Mouse (Mus musculus): Measurements from ENCODE around the gene Impdh1. TPM values are rescaled to one million over a fixed set of nuclear protein-coding genes. Genes with fewer than 3 reads are reported as not detected.
A peak's percentile ranks its signal among the peaks of the same experiment; 100 is the strongest.

Impdh1 gene
- polyA plus RNA-seq, 1 experiment: 52.9 TPM

- 93% methylated on average over 13 of the region's 13 CpGs for WGBS
These were observed 13.1 kb downstream of the Impdh1 start for GRCm38 (mm10) chr6:29203096-29203495.

GRCm38 (mm10) chr6:29201988-29202387 is 14.2 kb downstream of the Impdh1 start:
- Histone ChIP-seq H3K4me3 (replicated peaks; ENCODE audit: insufficient read depth, low read depth, low read length) (no peak overlapping the region), H3K27ac (ENCODE audit: insufficient read depth, low read length) (no peak overlapping the region), H3K4me1 (ENCODE audit: control insufficient read depth, insufficient read depth, low read length) (peaks cover 4% of the 10 kb centered on the region; the same call in 1 of the 2 replicates), H3K27me3 (ENCODE audit: control insufficient read depth, insufficient read depth, low read length) (no peaks in the 10 kb centered on the region)
- 64% methylated on average over 8 of the region's 8 CpGs for WGBS
- TF ChIP-seq CTCF (IDR thresholded peaks at IDR 0.05; ENCODE audit: borderline replicate concordance, insufficient read depth, low read depth, low read length) (no peak), POLR2A (IDR thresholded peaks at IDR 0.05; ENCODE audit: borderline replicate concordance, insufficient read depth, low read length) (no peak)
- no peak for DNase-seq

More at GRCm38 (mm10) chr6:29203096-29203495, 13.1 kb downstream of the Impdh1 start:
- DNase-seq: no peak
- Histone ChIP-seq H3K4me1 (ENCODE audit: control insufficient read depth, insufficient read depth, low read length) (peaks cover 4% of the 10 kb centered on the region; the same call in 1 of the 2 replicates), H3K4me3 (replicated peaks; ENCODE audit: insufficient read depth, low read depth, low read length) (no peak overlapping the region), H3K27ac (ENCODE audit: insufficient read depth, low read length) (no peak overlapping the region), H3K27me3 (ENCODE audit: control insufficient read depth, insufficient read depth, low read length) (no peaks in the 10 kb centered on the region)
- TF ChIP-seq CTCF (IDR thresholded peaks at IDR 0.05; ENCODE audit: borderline replicate concordance, insufficient read depth, low read depth, low read length) (no peak), POLR2A (IDR thresholded peaks at IDR 0.05; ENCODE audit: borderline replicate concordance, insufficient read depth, low read length) (no peak)

- no peak overlapping the region for H3K27ac ChIP-seq (ENCODE audit: insufficient read depth, low read length)
- TF ChIP-seq CTCF (IDR thresholded peaks at IDR 0.05; ENCODE audit: borderline replicate concordance, insufficient read depth, low read depth, low read length): no peak
- no peak for TF ChIP-seq POLR2A (IDR thresholded peaks at IDR 0.05; ENCODE audit: borderline replicate concordance, insufficient read depth, low read length)
- H3K4me3 ChIP-seq (replicated peaks; ENCODE audit: insufficient read depth, low read depth, low read length): no peak overlapping the region
- no peak for DNase-seq
- no peaks in the 10 kb centered on the region for H3K27me3 ChIP-seq (ENCODE audit: control insufficient read depth, insufficient read depth, low read length)
- peaks cover 4% of the 10 kb centered on the region; the same call in 1 of the 2 replicates for H3K4me1 ChIP-seq (ENCODE audit: control insufficient read depth, insufficient read depth, low read length)
- WGBS: 93% methylated on average over 5 of the region's 5 CpGs
These were observed 14.8 kb downstream of the Impdh1 start for GRCm38 (mm10) chr6:29201341-29201740.

- TF ChIP-seq POLR2A (IDR thresholded peaks at IDR 0.05; ENCODE audit: borderline replicate concordance, insufficient read depth, low read length): no peak
- TF ChIP-seq CTCF (IDR thresholded peaks at IDR 0.05; ENCODE audit: borderline replicate concordance, insufficient read depth, low read depth, low read length): no peak
- H3K4me3 ChIP-seq (replicated peaks; ENCODE audit: insufficient read depth, low read depth, low read length): no peak overlapping the region
- WGBS: 39% methylated on average over 3 of the region's 3 CpGs
- DNase-seq: no peak
- H3K27ac ChIP-seq (ENCODE audit: insufficient read depth, low read length): no peak overlapping the region
- H3K27me3 ChIP-seq (ENCODE audit: control insufficient read depth, insufficient read depth, low read length): no peaks in the 10 kb centered on the region
- peaks cover 4% of the 10 kb centered on the region; the same call in 1 of the 2 replicates for H3K4me1 ChIP-seq (ENCODE audit: control insufficient read depth, insufficient read depth, low read length)
These were observed 15.7 kb downstream of the Impdh1 start for GRCm38 (mm10) chr6:29200496-29200895.

DNA sequence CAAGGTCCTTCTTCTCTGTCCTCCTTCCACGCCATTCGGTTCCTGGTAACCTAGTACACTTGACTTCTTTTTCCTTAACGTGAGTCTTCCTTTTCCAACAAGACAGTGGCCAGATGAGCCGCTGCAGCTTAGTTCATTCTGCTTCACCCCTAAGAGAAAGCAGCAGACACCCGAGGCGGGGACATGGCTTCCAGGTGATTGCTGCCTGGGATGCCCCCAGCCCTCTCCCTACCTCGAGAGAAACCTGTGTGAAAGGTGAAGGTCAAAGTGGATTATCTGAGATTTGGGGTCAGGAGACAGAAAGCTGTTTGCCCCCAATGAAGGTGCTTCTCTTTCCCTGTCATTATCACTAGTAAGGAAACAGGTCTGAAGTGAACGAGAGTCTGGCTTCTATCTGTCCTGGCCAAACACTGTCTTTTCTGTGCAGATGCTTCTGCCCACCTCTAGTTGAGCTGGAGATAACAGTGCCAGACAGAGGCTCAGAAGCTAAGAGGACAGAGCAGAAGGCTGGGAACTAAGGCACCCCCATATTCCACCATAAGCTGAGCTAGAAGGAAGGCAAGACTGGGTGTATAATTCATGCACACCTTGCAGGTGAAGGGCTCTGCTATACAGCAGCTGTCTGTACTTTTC is 16.8 kb downstream of the Impdh1 start:
- Histone ChIP-seq H3K27me3 (ENCODE audit: control insufficient read depth, insufficient read depth, low read length) (no peaks in the 10 kb centered on the region), H3K4me3 (replicated peaks; ENCODE audit: insufficient read depth, low read depth, low read length) (no peak overlapping the region), H3K27ac (ENCODE audit: insufficient read depth, low read length) (no peak overlapping the region), H3K4me1 (ENCODE audit: control insufficient read depth, insufficient read depth, low read length) (peaks cover 4% of the 10 kb centered on the region; the same call in 1 of the 2 replicates)
- TF ChIP-seq CTCF (IDR thresholded peaks at IDR 0.05; ENCODE audit: borderline replicate concordance, insufficient read depth, low read depth, low read length): no peak
- no peak for TF ChIP-seq POLR2A (IDR thresholded peaks at IDR 0.05; ENCODE audit: borderline replicate concordance, insufficient read depth, low read length)
- DNase-seq: no peak
- WGBS: 50% methylated on average over 8 of the region's 8 CpGs

DNA sequence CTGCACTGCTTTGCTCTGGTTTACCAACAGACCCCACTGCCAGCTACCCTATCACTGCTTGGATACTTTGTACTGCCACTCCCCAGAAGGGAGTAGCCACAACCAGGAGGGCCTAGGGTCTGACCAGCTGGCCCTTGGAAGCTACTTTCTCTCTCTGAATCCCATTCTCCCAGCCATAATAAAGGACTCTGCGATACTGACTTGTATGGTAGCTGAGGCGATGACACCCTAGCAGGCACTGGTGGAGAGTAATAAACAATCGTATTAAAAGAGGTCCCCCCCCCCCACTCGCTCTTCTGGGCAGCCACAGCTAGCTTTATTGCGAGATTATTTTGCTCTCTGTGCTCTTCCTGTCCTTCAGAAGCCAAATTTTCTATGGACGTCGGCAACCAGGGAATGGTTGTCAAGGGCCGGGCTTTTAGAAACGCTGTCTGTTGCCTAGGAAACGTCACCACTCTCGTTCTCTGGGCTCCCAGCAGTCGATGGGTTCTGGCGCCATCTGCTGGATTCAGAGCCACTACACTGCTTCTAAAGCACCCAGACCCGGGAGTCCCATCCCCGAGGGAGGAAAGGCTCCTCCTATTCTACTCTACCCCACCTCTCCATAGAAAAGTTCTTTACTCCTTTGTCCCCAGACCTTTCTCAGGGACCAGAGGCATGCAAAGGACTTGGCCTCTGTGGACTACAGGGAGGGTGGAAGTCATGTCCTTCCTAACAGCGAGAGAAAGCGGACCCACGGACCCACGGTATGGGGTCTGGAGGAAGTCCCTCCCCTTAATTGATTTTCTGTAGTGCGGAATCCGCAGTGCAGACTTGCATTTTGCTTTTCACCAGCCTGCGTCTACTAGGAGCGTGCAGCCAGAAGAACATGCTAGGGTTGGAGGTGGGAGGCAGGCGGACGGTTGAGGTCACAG is 17.6 kb downstream of the Impdh1 start:
- peak overlapping the region; percentile 11 for H3K4me3 ChIP-seq (replicated peaks; ENCODE audit: insufficient read depth, low read depth, low read length)
- peak; percentile 85 to 88 for DNase-seq
- TF ChIP-seq POLR2A (IDR thresholded peaks at IDR 0.05; ENCODE audit: borderline replicate concordance, insufficient read depth, low read length) (no peak), CTCF (IDR thresholded peaks at IDR 0.05; ENCODE audit: borderline replicate concordance, insufficient read depth, low read depth, low read length) (peak; percentile 89)
- H3K4me1 ChIP-seq (ENCODE audit: control insufficient read depth, insufficient read depth, low read length): peaks cover 4% of the 10 kb centered on the region; the same call in 1 of the 2 replicates
- no peaks in the 10 kb centered on the region for H3K27me3 ChIP-seq (ENCODE audit: control insufficient read depth, insufficient read depth, low read length)
- no peak overlapping the region for H3K27ac ChIP-seq (ENCODE audit: insufficient read depth, low read length)
- 9% methylated on average over 25 of the region's 25 CpGs for WGBS

GRCm38 (mm10) chr6:29195846-29196698 is 20.1 kb downstream of the Impdh1 start:
- Histone ChIP-seq H3K4me1 (ENCODE audit: control insufficient read depth, insufficient read depth, low read length) (peaks cover 4% of the 10 kb centered on the region; the same call in 1 of the 2 replicates), H3K4me3 (replicated peaks; ENCODE audit: insufficient read depth, low read depth, low read length) (no peak overlapping the region), H3K27ac (ENCODE audit: insufficient read depth, low read length) (no peak overlapping the region), H3K27me3 (ENCODE audit: control insufficient read depth, insufficient read depth, low read length) (no peaks in the 10 kb centered on the region)
- peak in 1 of 2 experiments; percentile 11 for DNase-seq
- no peak for TF ChIP-seq POLR2A (IDR thresholded peaks at IDR 0.05; ENCODE audit: borderline replicate concordance, insufficient read depth, low read length)
- no peak for TF ChIP-seq CTCF (IDR thresholded peaks at IDR 0.05; ENCODE audit: borderline replicate concordance, insufficient read depth, low read depth, low read length)
- WGBS: 82% methylated on average over 5 of the region's 5 CpGs
